Mouse (Mus musculus) gastrocnemius, adult 18-20 months (tissue): ENCODE data around the gene Rab3il1. TPM values are rescaled to one million over a fixed set of nuclear protein-coding genes. Genes with fewer than 3 reads are reported as not detected.

ENCODE experiments used
- DNase-seq: peaks from one replicate; pipeline ENCODE4 v3.0.0; 2021; ENCODE audit warnings: low spot score
- total RNA-seq, 2 experiments: library from RNA; stranded (reverse); gene quantifications; 2 replicates each; pipeline ENCODE4 v1.2.3; 2021

Rab3il1 gene
- total RNA-seq, 2 experiments from 2014 or later = 3.0 to 4.5 TPM

DNA sequence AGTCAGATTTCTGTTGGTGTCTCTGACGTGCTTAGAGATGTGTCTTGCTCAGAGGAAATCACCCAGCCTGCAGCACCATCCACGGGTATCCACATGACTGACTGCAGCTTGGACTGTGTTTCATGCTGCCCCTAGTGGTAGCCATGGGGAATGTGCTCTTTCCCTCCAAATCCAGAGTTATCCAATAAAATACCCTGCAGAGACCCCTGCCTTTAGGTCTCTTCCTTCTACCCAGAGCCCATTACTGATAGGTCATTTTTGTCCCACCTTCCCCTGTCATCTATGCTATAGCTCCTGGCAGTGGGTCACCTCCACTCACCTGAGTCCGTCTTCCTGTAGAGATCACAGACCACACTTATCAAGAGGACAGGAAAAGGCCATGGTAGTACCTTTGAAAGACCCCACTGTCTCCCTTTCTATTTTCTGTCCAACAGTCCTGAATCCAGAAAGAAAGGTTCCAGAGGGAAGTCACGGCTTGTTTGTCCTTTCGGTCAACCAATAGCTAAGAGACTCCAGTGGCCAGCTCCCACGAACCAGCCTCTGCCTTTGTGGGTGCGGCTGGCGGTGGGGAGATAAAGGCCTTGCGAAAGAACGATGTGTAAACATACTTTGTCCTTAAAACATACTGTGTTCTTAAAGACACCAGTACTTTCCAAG is 58.6 kb downstream of the Rab3il1 start:
- DNase-seq = no peak

DNA sequence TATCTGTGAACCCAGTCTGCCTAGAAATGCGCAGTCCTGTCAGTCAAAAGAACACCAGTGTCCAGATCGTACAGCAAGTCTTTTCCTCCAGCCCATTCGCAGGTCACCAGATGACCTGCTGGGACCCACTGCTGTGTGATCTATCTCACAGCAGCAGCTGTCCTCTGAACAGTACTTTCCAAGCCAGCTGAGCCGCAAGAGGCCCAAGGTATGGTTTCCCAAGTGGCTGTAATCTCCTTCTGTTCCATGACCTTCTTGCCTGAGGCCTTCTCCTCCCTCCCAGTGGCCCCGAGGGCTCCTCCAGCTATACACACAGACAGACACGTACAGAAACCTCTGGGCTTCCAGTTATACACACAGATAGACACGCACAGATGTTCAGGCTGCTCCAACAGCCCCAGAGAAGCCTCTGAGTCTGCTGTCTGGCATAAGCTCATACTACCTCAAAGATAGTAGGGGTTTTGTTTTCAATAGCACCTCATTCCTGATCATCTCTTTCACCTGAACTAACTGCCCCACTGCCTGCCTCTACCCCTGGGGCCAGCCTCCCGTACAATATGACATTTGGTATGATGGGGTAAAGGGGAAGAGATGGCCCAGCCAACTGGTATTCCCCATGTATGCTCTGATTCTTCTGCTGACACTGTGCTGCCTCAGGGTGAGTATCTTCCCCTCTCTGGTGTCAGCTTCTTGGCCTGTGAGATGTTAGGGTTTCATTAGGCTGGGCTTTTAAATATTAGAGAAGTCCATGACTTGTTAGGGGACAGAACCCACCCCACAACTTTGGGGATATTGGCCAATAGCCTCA is 59.5 kb downstream of the Rab3il1 start:
- no peak for DNase-seq

DNA sequence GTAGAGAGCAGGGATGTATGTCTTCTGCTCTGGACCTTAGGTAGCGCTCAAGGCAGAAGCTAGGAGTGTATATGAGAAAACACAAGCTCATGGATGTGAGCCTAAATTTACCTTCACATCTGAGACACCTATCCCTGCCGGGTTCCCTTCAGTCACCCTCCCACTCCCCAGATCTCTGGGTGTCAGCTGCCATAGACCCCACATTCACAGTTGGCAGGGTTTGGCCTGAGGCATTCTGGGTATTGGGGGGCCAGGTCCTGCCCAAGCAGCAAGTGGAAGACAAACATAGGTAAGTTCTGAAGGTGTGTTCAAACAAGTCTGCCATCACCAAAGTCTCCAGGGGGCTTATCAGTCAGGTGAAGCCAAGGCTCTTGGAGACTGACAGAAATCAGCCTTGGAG is 60.2 kb downstream of the Rab3il1 start:
- no peak for DNase-seq

DNA sequence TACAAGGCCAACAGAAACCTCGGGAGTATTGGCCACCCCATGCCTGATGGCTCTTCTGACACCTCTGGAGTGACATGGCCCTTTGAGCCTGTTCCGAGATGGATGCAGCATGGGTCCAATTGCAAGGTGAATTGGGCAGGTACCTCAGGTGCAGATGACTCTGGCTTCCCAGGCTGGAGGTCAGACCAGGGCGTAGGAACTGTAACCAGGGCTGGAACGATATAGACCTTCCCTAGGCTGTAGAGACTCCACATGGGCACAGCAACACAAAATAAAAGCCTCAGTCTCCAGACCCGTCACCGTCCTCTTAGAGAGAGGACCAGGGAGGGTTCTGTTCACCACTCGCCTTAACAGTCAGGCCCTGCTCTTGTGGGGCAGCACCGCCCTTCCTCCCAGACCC is 60.8 kb downstream of the Rab3il1 start:
- DNase-seq = no peak

DNA sequence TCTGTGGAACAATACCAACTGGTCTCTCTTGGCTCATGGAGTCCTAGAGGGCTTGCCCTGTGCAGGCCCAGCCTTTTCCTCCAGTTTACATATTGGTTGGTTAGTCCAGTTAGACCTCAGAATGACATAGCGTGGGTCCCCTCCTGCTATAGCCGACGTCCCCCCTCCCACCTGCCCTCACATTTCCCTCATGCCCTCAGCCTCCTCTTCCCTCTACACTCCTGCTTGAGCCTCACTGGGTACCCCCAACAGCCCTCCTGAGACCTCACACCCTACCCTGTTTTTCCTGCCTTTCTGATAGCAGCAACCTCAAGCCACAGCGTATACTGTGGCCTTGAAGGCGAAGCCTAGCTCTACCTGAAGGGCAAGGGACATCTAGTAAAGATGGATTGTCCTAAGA is 61.4 kb downstream of the Rab3il1 start:
- DNase-seq = no peak

DNA sequence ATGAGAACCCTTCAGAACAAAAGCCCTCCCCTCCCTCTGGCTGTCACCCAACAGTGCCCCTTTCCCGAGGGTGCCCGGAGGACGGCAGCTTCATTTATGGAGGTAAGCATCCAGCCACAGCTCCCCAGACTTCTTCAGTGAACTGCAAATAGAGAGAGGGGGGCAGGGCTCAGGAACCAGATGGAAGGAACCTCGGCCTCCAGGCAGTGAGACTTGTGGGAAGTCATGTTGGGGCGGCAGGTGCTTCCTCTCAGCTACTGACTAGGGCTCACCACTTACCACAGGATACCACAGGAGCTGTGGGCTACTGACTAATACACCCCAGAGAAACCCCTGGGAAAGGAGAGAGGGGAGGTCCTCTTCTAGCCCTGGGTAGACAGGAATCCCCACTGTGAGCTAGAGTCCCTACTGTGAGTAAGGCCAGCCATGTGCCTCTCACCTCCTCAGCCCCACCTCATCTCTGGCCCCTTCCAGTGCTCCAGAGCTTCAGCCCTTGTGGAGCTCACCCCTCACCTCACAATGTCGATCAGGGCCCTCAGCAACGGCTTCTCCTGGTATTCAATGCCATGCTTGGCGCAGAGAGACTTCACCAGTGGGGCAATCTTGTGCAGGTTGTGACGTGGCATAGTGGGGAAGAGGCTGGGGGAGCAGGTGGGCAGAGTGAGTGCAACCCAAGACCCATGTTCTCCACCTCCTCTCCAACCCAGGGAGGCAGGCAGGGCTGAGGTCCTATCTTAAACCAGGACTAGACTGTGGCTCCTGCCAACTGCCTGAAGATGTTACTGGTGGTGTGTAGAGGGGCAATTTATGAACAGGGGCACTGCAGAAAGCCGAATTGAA is 62.9 kb downstream of the Rab3il1 start:
- no peak for DNase-seq

DNA sequence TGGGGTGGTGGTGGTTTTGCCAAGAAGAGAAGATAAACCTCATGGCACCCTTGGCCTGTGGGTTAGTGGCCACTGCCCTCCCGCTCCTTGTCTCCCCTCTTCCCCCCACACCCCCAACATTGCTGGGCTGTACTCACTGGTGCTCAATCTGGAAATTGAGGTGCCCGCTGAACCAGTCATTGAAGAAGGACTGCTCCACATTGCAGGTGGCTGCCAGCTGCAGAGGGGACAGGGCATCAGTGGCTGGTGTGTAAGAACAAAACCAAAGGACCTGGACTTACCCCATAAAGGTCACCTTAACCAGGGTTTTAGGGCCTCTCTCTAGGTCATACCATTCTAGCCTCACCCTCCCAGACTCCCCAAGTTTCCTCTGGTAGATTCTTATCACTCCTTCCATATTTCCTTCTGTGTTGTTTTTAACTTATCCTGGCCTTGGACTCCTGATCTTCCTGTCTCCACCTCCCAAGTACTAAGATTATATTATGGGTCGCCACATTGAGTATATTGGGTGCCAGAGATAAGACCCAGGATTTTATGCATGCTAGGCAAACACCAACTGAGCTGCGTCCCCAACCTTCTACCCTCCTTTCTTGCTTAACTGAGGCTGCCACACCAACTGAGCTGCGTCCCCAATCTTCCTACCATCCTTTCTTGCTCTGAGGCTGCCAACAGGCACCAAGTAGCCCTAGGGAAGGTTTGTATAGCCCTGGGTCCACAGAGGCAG is 64.2 kb downstream of the Rab3il1 start:
- no peak for DNase-seq

DNA sequence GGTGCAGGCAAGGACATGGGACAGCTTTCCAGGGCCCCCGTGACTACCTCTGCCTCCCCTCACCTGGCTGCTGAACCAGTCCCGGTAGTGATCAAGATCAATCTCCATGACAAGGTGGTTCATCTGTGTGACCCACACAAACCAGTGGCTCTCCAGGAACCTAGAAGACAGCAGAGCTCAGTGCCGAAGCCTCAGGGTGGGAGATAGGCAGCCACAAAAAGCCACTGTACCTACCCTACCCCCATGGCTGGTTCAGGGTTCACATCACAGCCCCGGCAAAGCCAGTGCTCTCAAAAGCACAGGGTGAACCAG is 64.7 kb downstream of the Rab3il1 start:
- no peak for DNase-seq

DNA sequence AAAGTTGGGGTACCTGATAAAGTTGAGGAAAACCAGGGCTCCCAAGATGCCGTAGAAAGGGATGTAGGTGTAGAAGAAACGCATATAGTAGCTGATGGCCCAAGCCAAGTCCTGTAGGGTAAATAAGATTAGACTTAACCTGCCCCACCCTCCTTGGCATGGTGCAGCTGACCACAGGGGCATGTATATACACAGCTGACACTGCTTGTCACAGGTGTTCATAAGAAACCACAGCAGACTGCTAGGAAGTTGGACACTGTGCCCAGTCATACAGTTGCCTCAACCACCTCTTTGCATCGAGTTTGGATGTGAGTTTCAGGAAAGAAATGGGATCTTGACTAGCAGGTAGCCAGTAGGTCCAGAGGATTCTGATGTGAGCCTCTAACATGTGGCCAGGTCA is 65.0 kb downstream of the Rab3il1 start:
- no peak for DNase-seq

DNA sequence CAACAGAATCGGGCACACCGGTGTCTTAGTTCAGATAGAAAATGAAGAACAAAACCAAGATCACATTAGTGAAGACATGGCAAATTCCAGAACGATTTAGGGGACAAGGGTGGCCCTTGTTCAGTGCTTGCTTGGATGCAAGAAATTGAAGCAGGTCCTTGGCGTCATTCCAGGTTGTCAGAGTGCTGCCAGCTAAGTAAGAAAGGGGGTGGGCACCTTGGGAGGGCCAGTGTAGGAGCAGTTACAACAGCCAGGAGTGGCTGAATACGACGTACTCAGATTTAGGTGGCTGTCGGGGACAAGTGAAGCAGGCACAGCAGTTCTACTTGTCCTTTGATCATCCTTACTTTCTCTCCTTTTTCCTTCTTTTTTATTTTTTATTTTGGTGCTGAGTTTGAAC is 66.2 kb downstream of the Rab3il1 start:
- DNase-seq = no peak

DNA sequence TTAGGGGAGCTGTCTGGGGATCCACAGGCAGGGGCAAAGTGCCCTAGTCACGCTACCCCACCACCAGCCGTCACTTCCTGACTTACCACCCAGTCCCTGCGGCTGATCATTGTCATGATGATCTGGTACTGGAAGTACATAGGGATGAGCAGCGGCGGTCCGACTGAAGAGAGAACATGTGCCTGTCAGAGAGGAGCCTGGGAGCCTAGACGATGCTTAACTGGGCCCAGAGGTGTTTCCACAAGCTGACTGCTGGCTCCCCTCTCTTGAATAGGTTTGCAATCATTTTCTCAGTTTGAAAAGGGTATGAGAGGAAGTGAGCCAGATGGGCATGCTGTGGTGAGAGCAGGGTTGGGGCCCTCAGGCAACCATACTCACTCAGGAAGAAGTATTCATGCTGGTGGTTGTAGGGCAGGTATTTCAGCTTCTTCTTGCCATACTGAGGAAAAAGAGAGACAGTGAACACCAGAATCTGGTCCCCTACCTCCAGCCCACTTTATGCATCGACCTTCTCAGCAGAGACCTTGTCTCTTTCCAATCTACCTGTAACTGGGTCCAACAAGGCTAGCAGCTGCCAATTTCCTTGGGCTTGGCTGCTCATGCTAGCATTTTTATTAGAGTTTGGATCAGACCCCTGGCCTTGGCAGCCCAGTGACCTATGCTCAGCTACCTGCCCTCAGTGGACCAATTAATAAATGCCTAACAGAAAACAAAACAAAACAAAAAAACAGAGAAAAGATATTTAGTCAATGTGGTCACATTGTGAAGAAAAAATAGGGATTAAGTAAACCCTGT is 68.9 kb downstream of the Rab3il1 start:
- DNase-seq = no peak

DNA sequence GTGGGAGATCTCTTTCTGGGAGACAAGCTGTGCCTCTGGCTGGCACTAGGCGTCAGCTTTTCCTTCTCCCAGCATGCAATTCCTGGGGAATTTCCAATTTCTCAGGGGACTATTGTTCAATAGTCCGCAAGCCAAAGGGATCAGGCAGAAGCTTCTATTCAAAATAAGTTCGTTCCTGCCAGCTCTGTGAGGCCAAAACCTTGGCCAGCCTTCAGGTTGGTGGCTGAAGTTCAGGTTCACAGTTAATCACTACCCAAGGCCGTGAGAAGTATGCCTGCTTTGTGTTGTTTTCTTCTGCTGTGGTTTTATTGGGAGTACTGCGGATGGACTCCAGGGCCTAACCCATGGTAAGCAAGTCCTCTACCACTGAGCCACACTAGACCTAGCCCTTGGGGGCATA is 69.7 kb downstream of the Rab3il1 start:
- DNase-seq = no peak

DNA sequence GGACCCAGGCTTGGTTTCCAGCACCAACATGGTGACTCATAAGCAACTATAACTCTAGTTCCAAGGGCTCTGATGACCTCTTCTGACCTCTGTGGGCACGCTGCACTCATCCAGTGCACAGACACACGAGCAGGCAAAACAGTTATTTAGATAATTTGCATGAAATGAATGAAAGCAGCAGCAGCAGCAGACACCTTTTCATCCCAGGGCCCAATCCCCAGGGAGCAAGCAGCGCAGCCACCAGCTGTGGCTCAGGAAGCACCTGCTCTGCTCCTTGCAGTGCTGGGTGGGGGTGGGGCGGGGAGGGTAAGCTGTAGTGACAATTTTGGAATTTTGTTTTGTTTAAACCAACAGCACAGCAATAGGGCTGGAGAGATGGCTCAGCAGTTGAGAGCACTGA is 70.4 kb downstream of the Rab3il1 start:
- no peak for DNase-seq

DNA sequence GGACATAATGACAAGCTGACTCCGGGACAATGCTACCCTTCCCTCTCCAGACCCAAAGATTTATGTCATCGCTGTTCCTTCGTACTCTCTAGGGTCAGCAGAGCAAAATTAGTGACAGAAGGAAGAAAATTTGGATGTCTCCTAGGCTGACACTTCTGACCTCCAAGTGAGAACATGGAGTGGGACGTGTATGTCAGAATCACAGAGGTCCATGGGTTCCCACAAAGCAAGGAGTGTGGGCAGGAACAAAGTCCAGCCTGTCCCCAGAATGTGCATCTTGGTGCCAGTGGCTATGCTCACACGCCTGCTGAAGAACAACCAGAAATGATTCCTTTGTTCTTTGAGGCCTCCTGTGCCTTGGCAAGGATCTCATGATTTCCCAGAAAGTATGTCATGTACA is 71.7 kb downstream of the Rab3il1 start:
- no peak for DNase-seq

DNA sequence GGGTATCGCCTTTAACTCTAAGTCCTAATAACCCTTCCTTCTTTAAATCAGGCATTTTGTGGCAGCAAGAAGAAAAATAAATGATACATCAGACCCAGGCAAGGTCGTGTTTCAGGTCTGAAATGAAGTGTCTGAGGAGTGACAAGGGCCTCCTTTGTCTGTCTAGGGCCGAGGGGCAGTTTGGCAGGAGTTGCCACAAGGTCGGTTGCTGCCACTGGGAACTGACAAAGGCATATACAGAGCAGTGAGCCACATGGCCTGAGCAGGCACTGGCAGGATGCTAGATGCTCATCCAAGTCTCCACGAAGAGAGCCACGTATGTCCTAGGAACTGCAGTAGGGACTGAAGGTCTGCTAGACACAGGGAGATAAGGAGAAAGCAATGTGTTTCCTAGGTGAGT is 76.9 kb downstream of the Rab3il1 start:
- DNase-seq = no peak

DNA sequence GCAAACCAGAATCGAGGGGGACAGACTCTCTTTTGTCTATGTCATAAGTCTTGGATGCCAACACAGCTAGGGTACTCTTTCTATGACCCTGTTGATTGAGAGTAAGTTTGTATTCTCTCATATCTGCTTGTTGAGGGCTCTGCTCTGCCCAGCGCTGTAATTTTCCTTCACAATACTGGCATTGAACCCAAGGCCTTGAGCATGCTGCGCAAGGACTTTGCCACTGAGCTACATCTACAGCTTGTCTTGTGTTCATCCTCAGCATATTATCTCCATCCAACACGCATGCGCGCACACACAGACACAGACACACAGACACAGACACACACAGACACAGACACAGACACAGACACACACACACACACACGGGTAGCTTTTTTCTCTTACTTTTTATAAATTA is 78.9 kb downstream of the Rab3il1 start:
- no peak for DNase-seq

DNA sequence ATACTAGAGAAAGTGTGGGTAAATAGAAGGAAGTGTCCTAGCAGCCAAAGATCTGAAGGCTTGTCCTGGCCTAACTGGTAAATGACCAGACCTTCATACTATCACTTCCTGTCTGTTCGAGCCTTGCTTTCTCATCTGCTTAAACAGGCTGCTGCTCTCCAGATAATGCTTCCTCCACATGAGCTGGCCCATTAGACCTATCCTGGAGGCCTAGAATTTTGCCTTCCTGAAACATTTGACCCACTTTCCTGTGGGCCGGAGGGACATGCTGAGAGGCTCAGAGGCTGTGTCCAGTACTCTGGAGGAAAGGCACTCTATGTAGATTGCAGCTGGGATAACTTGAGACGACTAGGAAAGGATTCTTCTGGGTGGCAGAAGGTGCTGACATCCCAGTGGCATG is 80.6 kb downstream of the Rab3il1 start:
- no peak for DNase-seq

DNA sequence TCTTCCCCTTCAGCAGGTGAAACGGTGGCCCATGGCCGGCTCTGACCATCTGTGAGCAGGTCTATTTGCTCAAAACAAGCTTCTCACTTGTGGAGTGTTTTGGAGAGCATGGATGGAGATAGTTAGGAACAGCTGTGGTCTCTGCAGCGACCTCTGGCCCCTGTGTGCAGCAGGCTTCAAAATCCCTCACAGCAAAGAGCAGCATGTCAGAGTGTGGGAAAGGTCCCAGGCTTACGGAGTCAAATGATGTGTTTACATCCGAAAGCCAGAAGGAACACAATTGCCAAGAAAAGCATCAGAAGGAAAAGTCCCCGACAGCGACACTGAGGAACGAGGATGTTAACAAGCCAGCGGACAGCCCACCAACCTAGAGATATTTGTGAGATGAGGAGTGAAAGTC is 84.0 kb downstream of the Rab3il1 start:
- no peak for DNase-seq

DNA sequence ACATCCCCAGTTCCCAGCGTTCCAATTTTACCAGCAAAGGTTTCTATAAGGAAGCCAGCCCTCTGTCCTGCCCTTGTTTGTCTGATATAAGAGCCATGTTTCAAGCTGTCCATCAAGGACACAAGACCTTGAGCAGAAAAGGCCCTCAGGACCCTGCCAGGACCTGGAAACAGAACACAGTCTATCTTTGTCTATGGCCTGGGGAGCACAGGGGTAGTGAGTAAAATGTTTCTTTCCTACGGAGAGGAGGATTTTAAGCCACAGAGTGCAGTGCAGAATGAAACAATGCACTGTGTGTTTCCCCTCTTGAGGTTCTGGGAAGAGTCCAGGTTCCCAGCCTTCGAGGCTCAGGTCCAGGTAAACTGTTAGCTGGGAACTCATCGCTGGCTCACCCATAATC is 85.5 kb downstream of the Rab3il1 start:
- no peak for DNase-seq
